Mouse (Mus musculus) gastrocnemius, postnatal 4 days (tissue): ENCODE data around the gene Cdh13. TPM values are rescaled to one million over a fixed set of nuclear protein-coding genes. Genes with fewer than 3 reads are reported as not detected.

Experiments
- DNase-seq, 2 experiments: peaks; one replicate each; pipeline ENCODE4 v3.0.0; 2021 to 2022; ENCODE audit warnings: low spot score in 2 of 2, mixed read lengths in 2 of 2
- long read RNA-seq, 2 experiments: library from polyadenylated mRNA; stranded (forward); transcript quantifications; one replicate each; pipeline ENCODE4 v2.0.0; 2021
- total RNA-seq, 2 experiments: library from RNA; stranded (reverse); gene quantifications; 2 replicates each; pipeline ENCODE4 v1.2.3; 2021

The Cdh13 gene
- total RNA-seq, result 100 to 1,000 TPM; 136 to 141 TPM
- long read RNA-seq, experiment 1, partial matches to known transcripts, result 148 of 159 reads
- long read RNA-seq, experiment 1, other reads (novel, unspliced or antisense), result 11 of 159 reads
- long read RNA-seq, experiment 2, partial matches to known transcripts, result 212 of 223 reads
- long read RNA-seq, experiment 2, other reads (novel, unspliced or antisense), result 11 of 223 reads

DNA sequence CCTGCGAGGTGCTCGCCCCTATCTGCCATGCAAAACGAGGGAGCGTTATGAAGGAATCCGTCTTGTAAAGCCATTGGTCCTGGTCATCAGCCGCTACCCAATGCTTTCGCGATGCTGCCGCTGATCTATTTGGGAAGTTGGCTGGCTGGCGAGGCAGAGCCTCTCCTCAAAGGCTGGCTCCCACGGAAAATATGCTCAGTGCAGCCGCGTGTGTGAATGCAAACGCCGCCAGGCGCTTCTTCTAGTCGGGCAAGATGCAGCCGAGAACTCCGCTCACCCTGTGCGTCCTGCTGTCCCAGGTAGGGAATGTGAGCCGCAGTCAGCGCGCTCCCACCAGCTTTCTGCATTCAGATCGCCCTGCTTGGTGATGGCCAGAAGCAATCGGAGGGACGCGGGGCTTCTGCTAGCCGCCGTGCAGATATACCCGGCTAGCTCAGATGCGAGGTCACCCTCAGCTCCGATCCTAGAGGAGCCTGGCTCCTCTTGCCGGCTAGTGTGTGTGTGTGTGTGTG lies at the start of gene Cdh13:
Gene Cdh13, plus strand, starts transcription at position 134 of the 512 bp plus-strand sequence.
- DNase-seq, result peak; percentile 26 to 44

DNA sequence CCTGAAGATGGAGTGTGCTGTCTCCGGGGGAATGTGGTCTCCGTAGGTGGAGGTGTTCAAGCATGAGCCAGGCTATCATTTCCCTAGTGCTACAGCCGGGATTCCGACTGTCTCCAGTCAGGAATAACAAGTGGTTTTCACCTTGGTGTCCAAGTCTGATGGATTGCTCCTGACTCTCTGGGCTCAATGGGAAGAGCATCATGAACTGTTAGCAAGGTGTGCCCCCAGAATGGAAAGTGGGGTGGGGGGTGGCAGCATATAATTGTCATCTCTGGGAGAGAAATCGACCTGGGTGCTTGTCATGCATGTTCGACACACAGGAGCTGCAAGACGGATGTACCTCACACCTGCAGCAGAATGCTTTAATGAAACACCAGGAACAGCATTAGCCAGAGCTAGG lies 47.9 kb upstream of the Cdh13 start:
- DNase-seq, result no peak

- DNase-seq, result peak in 1 of 2 experiments; percentile 12
Measured at GRCm38 (mm10) chr8:118237150-118237620, 46.3 kb upstream of the Cdh13 start.

DNA sequence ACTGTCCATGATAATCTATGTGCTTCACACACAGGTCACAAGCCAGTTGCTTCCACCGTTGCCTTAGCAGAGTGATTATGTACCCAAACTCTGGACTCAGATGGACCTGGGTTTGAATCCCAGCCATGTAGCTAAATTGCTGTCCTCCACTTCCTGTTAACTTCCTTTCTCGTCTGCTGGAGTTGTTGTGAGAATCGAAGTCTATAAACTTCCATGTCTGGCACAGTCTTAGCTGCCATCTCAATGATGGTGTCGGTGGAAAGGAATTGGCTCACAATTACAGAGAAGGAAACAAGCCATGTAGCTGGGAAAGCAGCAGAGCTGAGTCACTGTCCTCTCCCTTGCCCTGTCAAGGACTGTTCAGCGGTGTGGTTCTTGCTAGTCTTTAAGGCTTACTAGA lies 45.4 kb upstream of the Cdh13 start:
- DNase-seq, result no peak

DNA sequence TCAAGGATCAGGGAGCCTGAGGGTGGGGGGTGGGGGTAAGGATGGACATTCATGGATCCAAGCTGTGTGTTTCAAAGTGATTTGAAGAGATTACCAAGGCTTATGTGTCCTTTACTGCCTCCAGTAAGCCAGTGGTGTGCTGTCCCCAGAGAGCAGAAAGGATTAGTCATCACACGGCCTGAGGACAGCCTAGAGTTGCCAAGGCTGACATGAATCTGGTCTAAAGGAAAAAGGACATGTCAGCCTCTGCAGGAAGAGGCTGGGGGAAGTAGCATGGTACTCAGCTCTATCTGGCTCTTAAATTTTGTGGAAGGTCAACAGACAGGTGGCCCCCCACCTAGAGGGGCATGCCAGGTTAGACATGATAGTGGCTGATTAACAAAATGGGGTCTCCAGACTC lies 44.3 kb upstream of the Cdh13 start:
- DNase-seq, result no peak

DNA sequence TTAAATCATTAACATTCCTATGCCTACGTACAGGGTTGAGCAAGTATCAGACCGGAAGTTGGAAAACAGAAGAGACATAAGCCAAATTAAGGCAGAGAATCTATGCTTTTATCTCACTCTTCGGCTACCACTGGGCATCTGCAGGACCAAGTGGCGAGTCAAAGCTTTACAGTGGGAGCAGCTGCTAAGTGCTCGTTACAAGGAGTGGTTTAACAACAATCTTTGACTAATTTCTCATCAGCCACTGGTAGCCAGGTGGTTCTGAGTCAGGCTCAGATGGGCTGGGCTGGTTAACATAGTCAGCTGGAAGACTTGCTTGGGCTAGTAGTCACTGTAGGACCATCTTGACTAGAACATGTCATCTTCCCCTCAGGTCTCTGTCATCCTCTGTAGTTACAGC lies 34.2 kb upstream of the Cdh13 start:
- DNase-seq, result no peak

- DNase-seq, result no peak
Measured at GRCm38 (mm10) chr8:118249923-118250322, 33.6 kb upstream of the Cdh13 start.

DNA sequence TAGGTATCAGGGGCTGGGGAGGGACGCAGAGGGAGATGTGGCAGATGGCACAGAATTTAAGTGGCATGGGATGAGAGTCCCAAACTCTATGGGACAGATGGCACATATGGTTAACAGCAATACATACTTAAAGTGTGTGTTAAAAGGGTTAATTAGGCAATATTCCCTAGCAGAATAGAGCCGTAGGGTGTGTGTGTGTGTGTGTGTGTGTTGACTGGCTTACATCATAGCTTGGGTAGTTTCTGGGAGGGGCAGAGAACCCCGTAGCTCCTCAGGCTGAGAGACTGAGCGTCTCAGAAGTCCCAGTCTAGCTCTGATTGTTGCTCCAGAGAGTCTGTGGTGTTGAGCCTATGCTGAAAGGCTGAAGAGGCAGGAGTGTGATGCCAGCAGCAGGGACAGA lies 20.4 kb upstream of the Cdh13 start:
- no peak for DNase-seq

DNA sequence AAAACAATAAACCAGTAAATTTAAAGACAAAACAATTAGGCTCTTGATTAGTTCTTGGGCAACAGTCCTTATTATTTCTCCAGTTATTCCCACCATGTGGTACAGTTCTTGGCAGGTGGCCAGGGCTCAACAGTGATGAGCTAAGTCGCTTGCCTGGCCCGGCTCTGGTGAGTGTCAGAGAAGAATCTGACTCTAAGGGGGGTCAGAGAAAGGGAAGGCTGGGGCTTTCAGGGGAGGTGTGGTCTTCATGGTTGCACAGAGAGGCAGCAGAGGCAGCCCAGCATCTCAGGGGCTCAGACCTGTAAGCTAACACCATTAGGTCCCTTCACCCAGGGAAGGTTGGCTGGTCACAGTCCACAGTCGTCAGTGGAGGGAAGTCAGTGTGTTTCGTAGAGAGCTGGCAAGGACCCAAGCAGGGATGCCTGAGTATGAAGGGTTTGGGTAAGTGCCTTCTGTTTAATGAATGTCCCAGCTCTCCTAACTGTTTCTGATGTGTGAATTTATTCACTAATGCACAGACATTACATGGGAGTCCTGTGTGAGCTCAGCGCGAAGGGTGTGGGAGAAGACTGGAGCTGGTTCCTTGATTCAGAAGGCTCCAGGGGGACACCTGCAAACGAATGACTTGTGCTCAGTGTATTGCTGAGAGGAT lies 12.7 kb upstream of the Cdh13 start:
- peak in 1 of 2 experiments; percentile 32 for DNase-seq

DNA sequence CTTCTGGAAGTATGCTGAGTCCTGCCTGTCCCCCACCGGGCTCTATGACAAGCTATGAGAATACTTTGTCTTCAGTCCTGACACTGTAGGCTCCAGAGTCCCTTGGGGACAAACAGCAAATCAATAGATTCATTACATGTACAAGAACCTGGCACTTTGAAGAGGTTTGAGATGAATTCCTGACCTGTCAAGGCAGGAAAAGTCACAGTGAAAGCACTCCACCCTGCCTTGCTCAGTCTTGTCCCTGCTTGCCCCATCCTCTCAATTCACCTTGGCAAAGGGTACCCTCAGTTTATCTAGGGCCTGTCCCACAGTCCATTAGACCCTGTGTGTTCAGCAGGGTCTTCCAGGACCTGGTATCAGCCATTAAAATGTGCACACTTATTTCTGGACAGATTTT lies 11.0 kb upstream of the Cdh13 start:
- no peak for DNase-seq

GRCm38 (mm10) chr8:118274243-118274642 lies 9.3 kb upstream of the Cdh13 start:
- no peak for DNase-seq

DNA sequence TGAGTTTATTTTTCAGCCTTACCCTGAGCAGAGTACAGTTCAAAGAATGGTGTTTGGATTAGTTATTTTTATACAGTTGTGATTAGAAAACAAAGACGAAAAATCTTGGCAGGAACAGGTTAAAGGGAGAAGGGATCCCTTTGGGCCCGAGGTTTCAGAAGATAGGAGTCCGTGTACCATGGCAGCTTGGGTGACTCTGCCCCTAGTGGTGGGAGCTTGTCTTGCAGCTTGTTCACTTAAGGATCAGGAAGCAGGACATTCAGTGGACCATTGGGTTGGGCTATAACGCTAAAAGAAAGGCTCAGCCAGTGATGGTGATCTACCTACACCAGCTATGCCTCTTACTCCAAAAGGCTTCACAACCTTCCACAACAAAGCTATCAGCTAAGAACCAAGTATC lies 8.8 kb upstream of the Cdh13 start:
- peak; percentile 55 to 65 for DNase-seq

DNA sequence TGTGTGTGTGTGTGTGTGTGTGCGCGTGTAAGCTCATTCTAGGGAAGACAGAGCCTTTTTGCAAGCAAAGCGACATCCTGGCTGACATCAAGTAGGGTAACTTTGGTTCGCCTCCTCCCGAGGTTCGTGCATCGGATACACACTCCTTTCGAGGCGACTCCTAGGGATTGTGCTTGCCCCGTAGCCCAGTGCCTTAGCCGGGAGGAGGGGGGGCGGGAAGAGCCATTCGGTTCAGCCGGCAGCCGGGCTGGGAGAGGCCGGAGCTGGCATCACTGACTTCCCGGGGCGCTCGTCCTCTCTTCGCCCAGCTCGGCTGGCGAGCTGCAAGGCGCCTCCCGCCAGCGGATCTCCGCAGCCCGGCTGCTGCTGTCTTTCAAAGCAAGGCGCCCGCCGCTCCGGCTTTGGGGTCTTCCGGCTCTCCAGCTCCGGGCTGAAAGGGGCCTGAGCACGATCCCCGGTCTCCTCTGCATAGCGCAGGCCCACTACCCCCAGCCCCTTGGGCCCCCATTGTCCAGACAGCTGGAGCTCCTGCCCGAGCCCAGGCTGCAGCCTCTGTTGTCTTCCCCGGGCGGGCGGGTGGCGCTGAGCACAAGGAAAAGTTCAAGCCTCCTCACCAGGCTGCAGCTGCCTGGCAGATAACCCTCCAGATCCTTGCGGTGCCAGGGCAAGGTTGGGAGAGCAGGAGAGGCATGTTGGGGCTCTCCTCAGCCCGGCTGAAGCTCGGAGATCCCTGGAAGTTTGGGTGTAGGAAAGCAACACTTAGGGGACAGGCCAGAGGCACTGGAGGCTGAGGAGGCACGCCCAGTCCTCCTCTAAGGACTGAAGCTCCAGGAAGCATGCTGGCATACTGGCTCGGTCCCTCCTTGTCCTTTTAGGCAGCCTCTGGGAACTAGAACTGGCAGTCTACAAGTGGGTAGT lies 838 bp downstream of the Cdh13 start:
- peak; percentile 42 to 70 for DNase-seq

DNA sequence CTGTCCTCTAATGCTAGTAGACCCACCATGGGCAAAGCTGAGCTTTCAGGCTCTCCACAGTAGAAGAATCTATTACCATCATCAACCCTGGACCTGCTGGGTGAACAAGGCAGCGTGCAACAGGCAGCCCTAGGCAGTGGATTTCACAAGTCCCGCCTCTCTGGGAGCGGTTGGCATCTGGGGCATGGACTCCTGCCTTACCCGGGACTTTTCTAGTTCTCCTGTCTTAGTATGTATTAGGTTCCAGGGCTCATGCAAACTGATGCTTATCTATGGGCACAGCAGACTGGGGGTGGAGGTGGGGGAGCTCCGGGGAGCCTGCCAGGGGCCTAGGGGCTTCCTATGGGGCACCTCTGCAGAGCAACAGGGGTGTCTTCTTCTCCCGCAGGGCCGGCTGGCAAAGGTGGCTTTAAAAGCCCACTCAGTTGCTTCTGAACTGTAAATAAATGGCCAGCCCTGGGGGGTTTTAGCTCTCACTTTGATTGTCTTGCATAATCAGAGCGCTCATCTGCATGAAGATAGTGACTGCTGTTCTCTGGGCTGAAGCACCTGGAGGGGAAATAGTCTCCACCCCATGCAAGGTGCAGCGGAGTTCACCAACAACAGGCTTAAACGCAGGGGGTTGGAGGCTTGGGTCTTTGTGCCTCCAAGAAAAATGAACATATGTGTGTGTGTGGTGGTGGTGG lies 2.2 kb downstream of the Cdh13 start:
- DNase-seq, result no peak

DNA sequence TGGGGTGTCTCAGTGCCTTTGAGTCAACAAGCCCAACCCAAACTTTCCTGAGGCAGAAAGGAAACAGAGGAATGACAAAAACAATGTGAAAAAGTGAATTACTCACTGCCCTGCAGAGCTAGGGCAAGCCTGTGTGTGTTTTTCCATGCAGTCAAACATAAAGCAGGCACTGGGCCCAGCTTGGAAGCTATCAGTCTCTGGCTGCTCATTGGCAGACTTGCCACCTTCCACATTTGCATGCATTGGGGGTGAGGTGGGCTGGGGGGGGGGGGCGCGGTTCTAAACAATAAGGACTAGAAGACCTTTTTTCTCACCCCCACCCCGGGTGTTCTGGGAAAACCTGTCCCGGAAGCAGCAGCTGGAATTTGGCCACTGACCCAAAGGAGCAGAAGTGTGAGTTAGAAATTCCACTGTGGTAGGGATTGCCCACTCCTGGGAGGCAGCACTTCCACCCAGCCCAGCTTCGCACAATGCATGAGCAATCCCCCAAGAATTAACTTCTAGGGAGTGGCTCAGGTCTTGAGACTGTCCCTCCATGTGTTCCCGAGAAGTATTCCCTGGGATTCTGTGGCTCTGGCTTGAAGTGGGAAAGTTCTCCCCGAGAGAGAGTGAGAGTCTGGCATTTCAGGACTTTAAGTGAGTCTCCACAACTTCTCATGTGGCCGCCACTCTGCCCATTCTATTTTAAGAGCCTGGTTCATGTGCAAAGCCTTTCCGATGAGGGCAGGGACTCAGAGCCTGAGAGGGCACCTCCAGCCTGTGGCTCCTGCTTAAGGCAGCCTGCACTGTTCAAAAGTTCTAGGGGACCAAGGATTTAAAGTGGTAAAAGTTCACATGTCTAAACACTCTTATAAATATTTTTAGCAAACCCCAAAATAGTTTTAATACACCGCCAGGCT lies 3.0 kb downstream of the Cdh13 start:
- DNase-seq, result peak in 1 of 2 experiments; percentile 29

DNA sequence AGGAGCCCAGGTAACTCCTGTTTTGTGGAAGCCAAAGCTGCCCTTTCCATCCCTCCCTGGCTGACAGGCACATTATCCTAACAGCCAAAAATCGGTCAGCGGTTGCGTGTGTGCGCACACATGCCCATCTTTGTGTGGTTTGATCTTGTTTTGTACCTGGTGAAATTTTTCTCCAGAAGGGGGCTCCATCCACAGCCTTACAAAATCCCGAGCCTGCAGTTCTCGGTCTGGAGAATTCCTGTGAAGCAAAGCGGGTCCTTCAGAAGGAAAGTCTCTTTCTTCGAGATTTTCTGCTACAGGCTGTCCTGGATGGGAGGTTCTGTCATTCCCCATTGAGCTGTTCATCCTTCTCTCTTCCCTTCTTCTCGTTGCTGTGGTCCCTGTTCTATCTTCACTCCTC lies 4.0 kb downstream of the Cdh13 start:
- no peak for DNase-seq

GRCm38 (mm10) chr8:118288259-118288952 lies 4.9 kb downstream of the Cdh13 start:
- no peak for DNase-seq

DNA sequence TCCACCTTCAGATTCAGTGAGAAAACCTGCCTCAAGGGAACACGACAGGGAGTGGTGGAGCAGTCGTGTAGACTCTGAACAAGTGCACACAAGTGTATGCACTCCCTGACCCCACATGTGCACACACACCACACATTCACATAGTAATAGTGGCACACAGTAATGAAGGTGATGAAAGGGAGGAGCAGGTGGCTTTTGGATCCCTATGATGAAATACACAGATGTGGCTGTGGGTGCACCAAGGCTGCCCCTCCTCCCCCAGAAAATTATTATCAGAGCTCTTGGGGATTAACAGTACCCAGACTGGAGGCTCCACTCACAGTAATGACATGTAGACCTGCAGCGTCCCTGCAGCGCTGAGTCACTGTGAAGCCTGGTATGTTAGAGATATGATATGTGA lies 5.6 kb downstream of the Cdh13 start:
- no peak for DNase-seq

GRCm38 (mm10) chr8:118289525-118289924 lies 6.0 kb downstream of the Cdh13 start:
- no peak for DNase-seq
